Mouse (Mus musculus) left cerebral cortex, adult 11 months (tissue): ENCODE measurements around the gene Arsb.
"Not testable (repeated sequence)": the region's sequence is repeated elsewhere in the genome, so short reads cannot be mapped to it uniquely, and the experiment has no call there.

Source experiments
- DNase-seq: peaks from one replicate; pipeline ENCODE4 v3.0.0; 2022; ENCODE audit warnings: low spot score

Gene Arsb

DNA sequence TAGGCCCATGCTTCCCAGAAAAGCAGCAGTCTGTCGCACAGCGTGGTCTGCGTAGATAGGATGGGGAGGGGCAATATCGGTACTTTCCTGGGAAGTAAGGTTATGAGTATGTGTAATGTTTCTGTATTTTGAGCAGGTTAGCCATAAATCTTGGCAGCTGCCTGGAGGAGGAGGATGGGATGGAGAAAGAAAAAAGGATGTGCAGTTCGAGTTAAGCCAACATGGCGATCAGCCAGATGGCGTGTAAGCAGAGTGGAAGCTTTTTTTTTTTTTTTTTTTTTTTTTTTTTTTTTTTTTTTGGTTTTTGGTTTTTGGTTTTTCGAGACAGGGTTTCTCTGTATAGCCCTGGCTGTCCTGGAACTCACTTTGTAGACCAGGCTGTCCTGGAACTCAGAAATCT lies 214.3 kb downstream of the Arsb start:
- not testable (repeated sequence) for DNase-seq

DNA sequence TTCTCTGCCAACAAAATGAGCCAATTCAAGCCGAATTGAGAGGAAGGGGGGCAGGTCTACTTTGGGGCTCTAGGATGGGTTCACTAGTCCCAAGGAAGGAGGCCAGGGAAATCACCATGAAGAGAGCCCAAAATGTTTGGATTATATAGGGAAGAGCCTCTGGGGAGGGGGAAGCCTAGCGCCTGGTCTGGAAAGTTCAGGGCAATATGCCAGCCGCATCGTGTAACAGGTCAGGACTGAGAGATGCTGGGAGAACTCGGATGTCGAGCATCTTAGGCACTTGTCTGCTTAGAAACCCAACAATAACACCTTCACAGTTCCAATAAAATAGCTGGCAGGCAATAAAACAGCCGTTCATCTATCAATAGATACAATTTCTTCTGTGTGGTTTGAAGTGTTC lies 216.2 kb downstream of the Arsb start:
- no peak for DNase-seq

- DNase-seq = no peak
These were observed 217.8 kb downstream of the Arsb start for GRCm38 (mm10) chr13:93989208-93989607.

DNA sequence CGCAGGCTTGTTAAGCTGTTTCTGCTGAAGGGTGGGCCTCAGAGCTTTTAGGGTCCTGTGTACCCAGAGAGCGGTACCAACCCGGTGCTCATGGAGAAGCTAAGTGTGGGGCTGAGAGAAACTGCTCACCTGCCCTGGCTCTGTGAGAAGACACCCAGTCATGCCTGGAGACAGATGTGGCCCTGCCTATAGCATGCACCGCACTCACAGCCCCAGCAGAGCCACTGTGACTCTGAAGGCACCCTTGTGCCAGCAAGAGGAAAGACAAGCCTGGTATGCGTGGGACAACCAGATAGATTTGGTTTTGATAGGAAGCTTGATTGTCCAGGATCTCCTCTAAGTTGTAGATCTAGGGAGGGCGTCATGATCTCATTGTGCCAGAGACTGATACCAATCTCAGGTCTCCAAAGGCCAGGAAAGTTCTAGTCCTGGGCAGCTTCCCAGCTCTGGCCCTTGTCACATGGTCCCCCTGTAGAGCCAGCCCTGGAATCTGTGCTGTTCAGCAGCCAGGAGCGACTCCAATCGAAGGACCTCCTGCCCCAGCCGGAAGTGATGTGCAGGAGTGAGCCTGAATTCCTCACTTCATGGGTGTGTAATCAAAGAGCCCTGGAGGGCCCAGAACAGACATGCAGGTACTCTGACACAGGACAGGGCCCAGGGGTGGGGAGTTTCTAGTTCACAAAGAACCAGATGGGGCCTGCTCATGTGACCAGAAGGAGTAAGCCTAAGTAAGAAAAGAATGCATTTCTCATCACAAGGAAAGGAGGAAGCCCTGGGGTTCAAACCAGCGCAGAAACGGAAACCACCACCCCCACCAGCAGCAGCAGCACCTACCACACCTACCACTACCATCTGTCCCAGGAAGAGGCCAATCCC lies 218.5 kb downstream of the Arsb start:
- no peak for DNase-seq

DNA sequence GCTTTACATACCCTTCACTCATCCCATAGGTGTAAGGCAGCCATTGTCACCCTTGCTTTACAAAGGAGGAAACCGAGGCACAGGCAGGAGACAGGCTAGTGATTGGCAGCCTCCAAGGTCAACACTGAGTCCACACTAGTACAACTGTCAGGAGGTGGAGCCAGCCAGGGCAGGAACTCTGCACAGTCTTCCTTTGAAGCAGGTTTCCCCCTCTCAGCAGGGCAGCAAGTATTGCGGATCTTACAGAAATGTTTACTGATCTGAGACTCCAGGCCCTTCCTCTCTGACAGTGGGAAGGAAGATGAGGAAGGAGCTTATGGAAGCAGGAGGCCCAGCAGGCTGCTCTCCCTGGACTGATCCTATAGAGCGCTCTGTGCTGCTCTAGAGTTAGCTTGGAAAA lies 219.4 kb downstream of the Arsb start:
- no peak for DNase-seq

DNA sequence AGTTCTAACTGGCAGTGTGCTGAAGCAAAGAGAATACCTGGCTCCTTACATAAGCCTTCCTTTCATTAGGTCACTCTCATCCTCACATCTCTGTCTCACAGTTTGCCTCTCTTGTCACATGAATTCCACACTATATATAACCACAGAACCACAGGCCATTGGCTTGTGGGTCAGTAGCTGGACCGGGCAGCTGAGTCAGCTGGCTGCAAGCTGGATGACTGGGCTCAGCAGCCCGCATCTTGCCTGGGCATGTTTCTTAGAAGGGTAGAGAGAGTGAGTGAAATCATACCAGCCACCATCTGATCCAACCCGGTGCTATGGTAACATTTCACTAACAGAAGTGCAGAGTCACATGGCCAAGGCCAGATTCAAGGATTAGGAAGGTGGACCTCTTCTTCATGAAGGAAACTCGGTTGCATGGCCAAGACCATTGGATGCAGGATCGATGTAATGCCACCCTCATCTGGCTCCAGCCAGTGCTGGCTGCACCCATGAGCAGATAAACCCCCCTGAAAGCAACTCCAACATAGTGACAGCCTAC lies 221.0 kb downstream of the Arsb start:
- DNase-seq = no peak
